Mouse (Mus musculus) layer of hippocampus, adult 2 months (tissue): Measurements from ENCODE around the gene Pdlim4. TPM values are rescaled to one million over a fixed set of nuclear protein-coding genes. Genes with fewer than 3 reads are reported as not detected.
"Not testable (repeated sequence)": the region's sequence is repeated elsewhere in the genome, so short reads cannot be mapped to it uniquely, and the experiment has no call there.

Experiments used
- DNase-seq, 2 experiments: peaks; one replicate each; pipeline ENCODE4 v3.0.0; 2022; ENCODE audit warnings: low spot score in 2 of 2
- H3K27ac ChIP-seq: fragments of 200-600 bp; 2 replicates; pipeline ENCODE4 v1.8.1; 2022
- H3K4me3 ChIP-seq: fragments of 200-600 bp; 2 replicates; pipeline ENCODE4 v1.8.1; 2022; ENCODE audit warnings: mild to moderate bottlenecking
- CTCF ChIP-seq: fragments of 200-600 bp; conservative IDR thresholded peaks from 2 replicates; pipeline ENCODE4 v1.8.1; 2022; ENCODE audit warnings: antibody characterized with exemption, mild to moderate bottlenecking, moderate library complexity
- total RNA-seq, 2 experiments: library from RNA; stranded (reverse); gene quantifications; 2 replicates each; pipeline ENCODE4 v1.2.3; 2021

The Pdlim4 gene
- total RNA-seq, 2 experiments from 2014 or later = 13.4 to 14.3 TPM

- no peak for TF ChIP-seq CTCF
- no peak overlapping the region for H3K4me3 ChIP-seq
- H3K27ac ChIP-seq = no peak overlapping the region
- no peak for DNase-seq
Measured at GRCm38 (mm10) chr11:54051161-54051560, 17.7 kb downstream of the Pdlim4 start.

GRCm38 (mm10) chr11:54050205-54050604 lies 18.6 kb downstream of the Pdlim4 start:
- H3K27ac ChIP-seq = peak overlapping the region; percentile 40
- H3K4me3 ChIP-seq = no peak overlapping the region
- TF ChIP-seq CTCF = no peak
- DNase-seq = peak in 1 of 2 experiments; percentile 55

DNA sequence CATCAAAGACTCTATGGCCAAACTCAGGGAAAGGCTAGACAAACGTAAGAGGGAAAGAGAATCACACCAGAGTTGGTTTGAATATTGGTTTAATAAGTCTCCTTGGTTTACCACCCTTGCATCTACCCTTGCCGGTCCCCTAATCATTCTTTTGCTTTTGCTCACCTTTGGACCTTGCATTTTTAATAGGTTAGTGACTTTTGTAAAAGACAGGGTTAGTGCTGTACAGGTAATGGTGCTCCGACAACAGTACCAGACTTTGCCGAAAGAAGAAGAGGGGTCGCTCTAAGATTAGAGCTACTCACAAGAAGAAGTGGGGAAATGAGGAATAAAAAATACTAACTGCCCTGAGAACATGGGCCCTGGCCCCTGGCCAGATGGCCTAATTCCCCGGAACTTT lies 28.1 kb downstream of the Pdlim4 start:
- TF ChIP-seq CTCF = no peak
- no peak for DNase-seq
- Histone ChIP-seq H3K4me3 (no peak overlapping the region), H3K27ac (no peak overlapping the region)

GRCm38 (mm10) chr11:54032872-54033271 lies 35.9 kb downstream of the Pdlim4 start:
- not testable (repeated sequence) for H3K27ac ChIP-seq, DNase-seq, H3K4me3 ChIP-seq

DNA sequence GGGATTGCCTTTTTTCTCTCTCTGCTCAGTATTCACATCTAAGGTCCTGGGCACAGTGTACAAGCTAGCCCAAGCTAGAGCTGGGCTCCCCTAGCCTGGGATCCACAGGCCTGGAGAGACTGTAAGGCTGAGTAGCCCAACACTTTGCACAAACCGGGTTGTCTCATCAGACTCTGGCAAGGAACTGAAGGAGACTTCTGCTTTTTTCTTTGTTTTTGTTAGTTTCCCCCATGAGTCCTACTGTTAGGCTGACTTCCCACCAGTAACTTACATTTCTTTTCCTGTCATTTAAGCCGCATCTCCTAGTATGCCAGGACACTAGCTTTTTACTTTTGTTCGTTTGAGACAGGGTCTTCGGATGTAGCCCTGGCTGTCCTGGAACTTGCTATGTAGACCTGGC lies 39.8 kb downstream of the Pdlim4 start:
- H3K27ac ChIP-seq = peak overlapping the region; percentile 49; the same call in 1 of the 2 replicates
- no peak for TF ChIP-seq CTCF
- no peak overlapping the region; the same call in 1 of the 2 replicates for H3K4me3 ChIP-seq
- no peak for DNase-seq

DNA sequence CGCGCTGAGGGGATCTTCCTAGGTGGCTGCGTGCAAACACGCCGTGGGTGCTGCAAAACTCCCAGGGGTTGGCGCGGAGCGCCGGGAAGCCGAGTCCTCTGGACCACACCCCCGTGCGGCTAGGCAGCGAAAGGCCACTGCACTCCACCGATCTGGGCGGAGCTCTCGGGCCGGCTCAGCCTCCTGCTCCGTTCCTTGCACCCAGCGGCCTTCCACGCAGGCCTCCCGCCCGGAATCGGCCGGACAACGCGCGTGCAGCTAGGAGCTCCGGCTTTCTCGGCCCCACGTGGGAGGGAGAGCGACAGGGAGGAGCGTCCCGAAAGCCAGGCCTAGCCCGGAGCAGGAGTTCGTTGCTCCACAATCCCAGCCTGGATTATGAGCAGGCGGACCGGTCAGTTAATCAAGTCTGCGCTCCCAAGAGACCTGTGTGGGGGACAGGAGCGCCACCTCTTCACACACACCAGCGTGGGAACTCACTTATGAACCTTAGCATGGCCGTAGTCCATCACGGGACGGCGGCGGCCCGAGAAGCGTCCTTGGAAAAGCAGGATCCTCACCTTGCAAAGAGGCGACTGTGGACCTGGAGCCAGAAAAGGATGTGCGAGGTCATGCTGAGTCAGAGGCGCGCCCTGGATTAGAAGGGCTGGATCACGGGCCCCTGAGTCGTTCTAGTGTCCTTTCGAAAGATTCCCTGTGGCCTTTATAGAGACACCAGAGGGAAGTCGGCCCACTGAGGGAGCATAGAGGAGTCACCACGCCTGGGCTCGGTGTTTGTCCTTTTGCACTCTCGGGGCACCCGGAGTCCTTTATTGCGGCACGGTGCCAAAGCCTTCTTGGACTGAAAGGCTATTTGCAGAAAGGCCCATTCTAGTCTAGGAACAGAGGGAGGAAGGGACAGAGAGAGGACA lies 40.5 kb downstream of the Pdlim4 start, which contains the start of gene Slc22a4:
Slc22a4 (minus strand) TSS at position 47 of the 908 bp plus-strand sequence.
- TF ChIP-seq CTCF = peak; percentile 62
- peak; percentile 56 to 58 for DNase-seq
- Histone ChIP-seq H3K27ac (peak within 1 kb of the TSS; percentile 49), H3K4me3 (peak within 1 kb of the TSS; percentile 65)

DNA sequence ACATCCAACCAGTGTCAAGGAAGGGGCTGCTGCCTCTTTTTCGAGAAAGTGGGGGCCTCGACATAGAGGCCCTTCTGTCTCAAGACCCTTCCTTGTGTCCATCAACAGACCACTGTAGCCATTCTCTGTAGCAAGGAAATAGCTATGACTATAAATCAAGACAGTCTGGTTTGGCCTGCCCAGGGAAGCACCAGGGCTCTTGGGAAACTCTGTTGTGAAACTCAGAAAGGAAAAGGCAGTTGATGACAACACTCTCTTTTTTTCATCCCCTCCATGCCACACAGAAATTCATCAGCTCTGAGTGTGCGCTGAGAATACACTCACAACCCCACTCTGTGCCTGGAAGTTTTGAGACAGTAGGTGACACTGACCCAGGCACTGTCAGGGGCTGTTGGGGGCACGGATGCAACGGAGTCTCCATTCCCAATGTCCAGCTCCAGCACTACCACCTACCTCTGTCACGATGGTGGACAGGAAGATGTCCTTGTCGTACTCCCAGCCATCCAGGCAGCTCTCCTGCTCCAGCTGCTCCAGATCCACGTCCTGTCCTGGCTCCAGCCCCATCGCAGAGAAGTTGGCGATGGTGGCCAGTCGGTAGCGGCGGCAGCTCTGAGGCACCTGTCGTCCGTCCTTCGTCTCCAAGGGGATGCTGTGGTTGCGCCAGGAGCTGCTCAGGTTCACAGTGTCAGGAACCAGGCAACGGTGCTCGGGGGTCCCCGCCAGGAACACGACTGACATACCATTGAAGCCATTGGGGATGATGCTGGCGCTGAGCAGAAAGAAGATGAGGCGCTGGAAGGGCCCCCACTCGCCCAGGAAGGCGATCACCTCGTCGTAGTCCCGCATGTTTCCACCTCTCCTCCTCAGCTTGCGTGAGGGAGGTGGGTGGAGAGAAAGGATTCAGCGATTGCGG lies 41.4 kb downstream of the Pdlim4 start:
- no peak for TF ChIP-seq CTCF
- no peak for DNase-seq
- Histone ChIP-seq H3K4me3 (peak overlapping the region; percentile 65), H3K27ac (peak overlapping the region; percentile 49)

DNA sequence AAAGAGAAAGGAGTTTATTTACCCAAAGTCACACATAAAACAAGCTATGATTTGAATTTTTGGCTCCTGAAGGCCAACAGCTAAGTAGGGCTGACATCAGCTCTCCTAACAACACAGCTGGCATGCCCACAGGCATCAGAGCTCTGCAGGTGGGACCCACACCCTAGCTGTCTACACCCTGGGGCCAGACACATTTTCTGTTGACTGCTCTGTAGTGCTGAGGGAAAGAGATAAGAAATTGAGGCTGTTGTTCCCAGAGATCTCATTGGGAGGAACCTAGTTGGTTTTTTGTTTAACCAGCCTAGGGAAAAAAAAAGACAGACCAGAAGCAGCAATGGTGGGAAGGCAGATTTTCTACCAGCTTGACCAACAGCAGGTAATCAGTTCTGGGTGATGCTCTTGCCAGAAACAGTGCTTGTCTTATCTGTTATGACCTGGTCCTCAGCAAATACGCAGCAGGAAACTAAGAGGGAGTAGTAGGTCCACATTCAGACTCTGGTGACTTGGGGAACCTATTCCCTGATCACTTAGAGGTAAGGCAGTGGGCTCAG lies 42.2 kb downstream of the Pdlim4 start:
- H3K4me3 ChIP-seq = no peak overlapping the region
- peak overlapping the region; percentile 46; the same call in 1 of the 2 replicates for H3K27ac ChIP-seq
- TF ChIP-seq CTCF = no peak
- DNase-seq = no peak

DNA sequence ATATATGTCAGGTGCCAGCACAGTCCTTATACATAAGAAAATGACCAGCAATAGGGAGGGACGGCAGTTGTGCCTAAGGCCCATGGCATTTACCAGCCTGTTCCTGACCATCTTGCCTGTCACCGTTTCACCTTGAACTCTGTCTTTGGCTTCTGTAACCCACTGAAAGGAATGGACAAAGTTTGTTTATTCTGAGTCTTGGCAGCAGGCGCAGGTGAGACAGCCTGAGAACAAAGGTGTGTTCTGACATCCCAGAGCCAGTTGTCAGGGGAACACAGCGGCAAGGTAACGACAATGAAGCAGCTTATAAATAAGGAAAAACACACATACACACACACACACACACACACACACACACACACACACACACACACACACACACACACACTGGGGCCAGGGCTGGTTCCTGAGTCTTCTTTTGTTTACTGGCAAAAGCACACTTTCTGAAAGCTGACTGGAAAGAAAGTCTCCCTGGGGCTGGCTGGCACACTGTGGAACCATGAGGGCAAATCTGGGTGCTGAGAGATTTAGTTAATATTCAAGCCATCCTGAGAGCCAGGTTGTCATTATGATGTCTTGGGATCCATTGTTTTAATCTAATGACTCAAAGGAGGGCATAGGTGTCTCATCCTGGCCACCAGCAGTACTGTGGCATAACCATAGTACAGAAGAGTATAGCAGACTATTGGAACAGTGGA lies 47.3 kb downstream of the Pdlim4 start:
- no peak for TF ChIP-seq CTCF
- no peak overlapping the region for H3K27ac ChIP-seq
- no peak for DNase-seq
- no peak overlapping the region for H3K4me3 ChIP-seq

DNA sequence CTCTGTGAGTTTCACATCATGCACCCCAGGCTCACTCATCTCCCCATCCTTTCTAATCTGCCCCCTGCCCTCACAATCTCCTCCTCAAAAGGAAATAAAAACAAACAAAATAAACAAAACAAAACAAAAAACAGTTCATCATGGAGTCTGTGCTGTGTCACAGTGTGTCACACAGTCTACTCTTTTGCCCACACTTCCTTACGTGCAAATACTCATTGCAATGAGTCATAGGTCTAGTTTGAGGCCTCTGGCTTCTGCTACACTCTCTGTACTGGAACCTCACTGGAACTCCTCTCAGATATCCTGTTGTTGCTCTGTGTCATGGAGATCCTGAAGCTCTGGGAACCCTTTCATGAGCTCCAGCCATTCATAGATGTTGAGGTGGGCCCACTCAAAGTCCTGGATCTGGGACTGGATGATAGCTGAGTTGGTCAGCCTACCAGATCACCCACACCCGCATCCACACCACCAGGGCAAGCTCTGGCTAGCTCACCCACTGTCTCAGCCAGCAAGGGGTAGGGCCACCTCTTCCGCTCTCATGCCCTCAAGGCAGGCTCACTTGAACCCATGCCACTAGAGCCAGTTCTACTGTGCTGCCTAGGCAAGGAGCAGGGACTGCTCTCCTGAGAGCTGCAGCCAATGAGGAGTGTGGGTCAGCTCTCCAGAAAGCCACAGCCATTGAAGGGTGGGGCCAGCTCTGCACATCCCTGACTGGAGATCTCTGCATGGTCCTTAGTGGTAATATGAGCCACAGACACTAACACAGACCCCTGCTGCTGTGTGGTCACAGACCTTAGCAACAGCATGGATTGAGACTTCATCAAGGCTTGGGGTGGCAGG lies 49.7 kb downstream of the Pdlim4 start:
- no peak overlapping the region for H3K4me3 ChIP-seq
- H3K27ac ChIP-seq = no peak overlapping the region
- no peak for TF ChIP-seq CTCF
- no peak for DNase-seq

DNA sequence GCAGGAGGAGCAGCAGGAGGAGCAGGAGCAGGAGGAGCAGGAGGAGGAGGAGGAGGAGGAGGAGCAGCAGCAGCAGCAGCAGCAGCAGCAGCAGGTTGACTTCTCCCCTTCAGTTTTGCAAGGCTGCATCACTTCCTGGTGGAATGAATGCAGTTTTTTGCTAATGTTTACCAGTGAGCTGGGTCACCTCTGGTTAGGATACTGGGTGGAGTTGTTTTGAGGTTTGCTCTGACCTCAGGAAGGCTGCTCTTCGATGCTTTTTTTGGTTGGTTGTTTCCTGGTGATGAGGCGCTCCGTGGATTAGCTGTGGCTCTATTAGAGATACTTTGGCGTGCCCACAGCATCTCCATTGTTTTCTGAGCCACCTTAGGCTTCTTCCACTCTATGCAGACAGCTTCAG lies 51.2 kb downstream of the Pdlim4 start:
- no peak overlapping the region for H3K4me3 ChIP-seq
- no peak for TF ChIP-seq CTCF
- H3K27ac ChIP-seq = no peak overlapping the region
- DNase-seq = no peak
